Mouse (Mus musculus) 3134 (cell line): ENCODE measurements around the gene Gzma.

Source experiments
- DNase-seq: peaks from one replicate; pipeline ENCODE4 v3.0.0-alpha.2; 2011; ENCODE audit warnings: low spot score; ENCODE audit not compliant: insufficient read length; ENCODE audit errors: extremely low read depth

Gzma gene

GRCm38 (mm10) chr13:113100879-113101278 is at the start of gene Gzma:
Gene Gzma (minus strand): TSS chr13:113100981.
- no peak for DNase-seq

- DNase-seq, result no peak
Measured at GRCm38 (mm10) chr13:113139597-113139996, 38.8 kb upstream of the Gzma start.

DNA sequence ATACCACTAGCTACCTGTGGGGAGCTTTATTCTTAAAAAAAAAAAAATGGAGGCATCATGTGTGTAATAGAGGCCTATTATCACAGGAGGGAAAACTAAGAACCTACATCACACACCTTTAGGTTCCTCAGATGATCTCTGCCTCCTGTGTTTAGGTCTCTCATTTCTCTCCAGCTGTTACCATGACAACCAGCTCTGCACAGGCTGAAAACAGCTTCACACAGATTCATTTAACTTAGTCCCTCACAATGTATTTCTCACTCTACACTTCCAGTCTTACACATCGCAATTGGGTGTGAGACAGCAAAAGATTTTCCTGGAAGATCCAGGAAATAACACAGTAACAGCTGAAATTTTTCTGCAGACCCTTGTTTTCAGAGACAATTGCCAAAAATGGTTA is 29.2 kb upstream of the Gzma start:
- DNase-seq, result no peak

DNA sequence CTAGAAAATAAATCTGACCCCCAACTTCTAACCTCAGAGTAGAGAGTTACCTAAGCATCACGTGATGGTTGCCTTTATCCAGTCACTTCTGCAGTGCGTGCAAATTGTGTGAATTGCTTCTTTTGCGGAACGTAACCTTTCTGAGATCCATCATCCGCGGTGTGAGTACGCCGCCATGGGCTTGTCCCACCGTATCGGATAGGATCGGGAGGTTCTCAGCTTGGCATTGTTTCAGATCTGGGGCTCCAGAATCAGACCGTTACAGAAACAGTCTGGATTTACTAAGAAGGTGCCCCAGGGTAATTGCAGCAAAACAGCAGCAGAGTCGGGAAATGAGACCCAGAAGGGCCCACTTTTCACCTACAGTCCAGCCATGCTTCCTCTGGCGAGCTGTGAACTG is 20.5 kb upstream of the Gzma start:
- no peak for DNase-seq

GRCm38 (mm10) chr13:113120324-113121237 is 19.8 kb upstream of the Gzma start:
- no peak for DNase-seq

DNA sequence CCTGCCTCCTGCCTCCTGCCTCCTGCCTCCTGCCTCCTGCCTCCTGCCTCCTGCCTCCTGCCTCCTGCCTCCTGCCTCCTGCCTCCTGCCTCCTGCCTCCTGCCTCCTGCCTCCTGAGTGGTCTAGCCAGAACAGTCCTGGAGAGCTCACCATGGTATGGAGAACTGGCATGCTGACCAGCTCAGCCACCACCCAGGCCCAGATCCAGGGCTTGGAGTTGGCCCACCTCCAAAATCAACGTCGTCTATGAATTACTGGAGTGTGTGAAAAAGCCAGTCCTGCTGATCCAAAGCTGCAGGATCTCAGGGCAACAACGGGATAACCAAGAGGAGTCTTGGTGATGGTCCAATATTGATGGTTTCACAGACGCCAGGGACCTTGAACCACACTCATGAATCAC is 18.2 kb upstream of the Gzma start:
- DNase-seq, result peak; percentile 7

- no peak for DNase-seq
Measured at GRCm38 (mm10) chr13:113104759-113105158, 4.0 kb upstream of the Gzma start.

DNA sequence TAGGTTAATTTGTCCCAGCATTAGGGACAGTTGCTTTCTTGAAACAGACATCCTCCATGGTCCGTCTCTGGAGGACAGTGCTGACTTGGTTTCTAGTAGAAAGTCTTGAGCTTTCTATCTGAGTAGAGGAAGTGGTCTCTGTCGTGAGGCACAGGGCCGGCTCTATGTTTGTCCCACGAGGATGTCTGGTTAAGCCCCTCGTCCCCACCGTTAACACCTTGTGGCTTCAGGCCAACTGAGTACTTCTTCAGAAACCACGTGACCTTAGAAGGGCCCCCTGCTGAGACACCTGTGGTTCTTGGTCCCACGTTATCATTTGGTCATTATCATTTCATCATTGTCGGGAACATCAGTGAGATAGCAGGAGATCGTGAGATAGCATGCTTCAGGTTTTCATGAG is 1.0 kb upstream of the Gzma start:
- no peak for DNase-seq

DNA sequence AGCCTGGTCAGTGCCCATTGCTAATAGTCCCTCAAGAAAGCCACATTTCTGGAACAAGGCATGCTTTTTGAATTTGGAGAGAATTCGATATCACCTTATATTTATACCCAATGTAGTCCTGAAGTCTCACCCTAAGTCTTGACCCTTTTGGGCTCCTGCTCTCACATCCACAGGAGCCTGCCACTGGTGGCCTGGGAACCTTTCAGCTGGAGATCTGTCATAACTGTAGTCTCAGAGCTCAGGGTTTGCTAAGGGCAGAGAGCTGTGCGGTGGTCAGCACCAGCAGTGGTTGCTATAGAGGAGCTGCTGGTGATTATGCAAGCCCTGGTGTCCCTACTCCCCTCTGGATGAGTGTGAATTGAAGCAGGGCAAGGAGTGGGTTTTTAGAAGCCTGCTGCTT is 2.4 kb downstream of the Gzma start:
- DNase-seq, result no peak

GRCm38 (mm10) chr13:113097011-113097410 is 3.8 kb downstream of the Gzma start:
- DNase-seq, result no peak

GRCm38 (mm10) chr13:113094618-113095017 is 6.2 kb downstream of the Gzma start:
- no peak for DNase-seq

GRCm38 (mm10) chr13:113090489-113090888 is 10.3 kb downstream of the Gzma start:
- DNase-seq, result no peak

DNA sequence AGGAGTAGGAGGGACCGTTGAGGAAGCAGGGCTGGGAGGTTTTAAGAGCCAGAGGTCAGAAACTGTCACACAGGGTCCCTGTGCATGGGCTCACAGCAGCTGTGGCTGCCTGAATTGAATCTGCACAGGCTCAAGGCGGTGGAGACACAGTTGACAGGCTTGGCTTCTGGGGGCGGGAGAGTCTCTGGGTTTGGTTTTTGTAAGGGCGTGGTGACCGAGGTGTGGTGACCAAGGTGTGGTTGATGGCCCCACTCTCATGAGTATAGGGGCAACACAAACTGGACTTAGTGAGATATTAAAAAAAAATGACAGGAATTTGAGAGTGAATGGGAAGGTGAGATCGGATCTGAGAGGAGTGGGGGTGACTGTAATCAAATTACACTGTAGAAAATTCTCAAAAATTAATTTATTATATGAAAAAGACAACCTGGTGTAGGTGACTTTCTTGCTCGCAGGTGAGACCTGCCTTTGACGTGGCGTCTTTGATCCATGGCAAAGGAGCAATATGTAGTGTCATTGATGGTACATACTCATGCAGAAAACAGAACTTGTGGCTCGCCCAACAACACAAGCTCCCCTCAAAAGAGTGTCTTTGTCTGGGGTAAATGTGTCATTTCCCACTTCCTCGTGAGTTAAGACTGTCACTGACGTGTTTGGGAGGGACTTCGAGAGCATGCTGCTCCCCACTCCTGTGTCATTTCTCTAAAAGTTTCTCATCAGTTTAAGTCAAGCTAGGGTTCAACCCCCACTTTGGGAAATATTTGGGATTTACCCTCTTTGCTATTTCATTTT is 13.4 kb downstream of the Gzma start:
- no peak for DNase-seq

- DNase-seq, result no peak
Measured at GRCm38 (mm10) chr13:113084732-113085131, 16.0 kb downstream of the Gzma start.

GRCm38 (mm10) chr13:113082101-113082500 is 18.7 kb downstream of the Gzma start:
- no peak for DNase-seq

DNA sequence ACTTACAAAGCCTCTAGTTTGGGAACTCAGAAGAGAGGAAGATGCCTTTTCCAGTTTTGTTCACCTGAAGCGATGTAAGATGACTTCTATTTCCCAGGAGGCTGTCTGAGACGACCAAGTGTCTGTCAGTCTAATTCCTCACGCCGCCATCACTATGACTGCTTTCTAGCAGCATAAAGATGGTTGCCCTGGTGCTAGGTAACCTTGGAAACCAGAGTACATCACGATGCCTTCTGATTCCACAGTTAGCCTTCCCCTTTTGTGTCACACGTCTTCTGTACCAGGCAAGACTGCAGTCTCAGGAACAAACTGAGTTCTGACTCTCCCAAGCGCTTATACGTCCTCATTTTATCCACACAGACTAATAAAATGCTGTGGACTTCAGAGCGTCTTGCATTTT is 21.8 kb downstream of the Gzma start:
- DNase-seq, result no peak

DNA sequence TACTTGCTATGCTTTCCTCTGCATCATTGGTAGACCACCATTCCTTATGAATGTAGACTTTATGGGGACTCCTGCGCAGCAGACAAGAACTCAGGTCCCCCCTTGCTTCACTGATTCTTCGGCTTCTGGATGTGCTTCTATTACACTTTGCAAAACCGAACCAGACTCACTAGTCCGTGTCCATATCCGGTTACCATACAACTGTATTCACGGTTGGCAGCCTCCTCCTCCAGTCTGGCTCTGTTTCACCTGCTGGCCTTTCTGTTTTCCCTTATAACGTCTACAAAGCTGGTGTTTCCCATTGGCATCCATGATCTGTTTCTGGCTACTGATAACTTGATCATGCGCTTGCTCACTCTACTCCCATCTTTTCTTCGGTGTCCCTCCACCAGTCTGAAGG is 36.2 kb downstream of the Gzma start:
- DNase-seq, result no peak

DNA sequence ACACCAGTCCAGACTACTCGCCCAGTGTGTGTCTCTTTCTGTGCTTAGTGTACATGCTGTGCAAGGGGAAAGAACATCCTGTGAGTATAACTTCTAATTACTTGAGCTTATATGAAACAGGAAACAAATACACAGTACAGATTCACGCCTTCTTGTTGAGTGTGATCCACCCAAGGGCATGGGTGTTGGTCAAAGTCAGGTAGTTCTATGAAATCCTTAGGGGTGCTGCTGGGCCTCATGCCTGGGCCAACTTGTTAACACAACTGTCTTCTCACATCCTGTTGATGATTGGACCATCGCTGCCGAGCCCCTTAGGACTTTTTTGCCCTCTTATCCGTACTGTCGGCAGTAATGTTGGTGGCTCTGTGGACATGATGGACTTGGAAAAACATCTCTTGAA is 39.0 kb downstream of the Gzma start:
- no peak for DNase-seq

GRCm38 (mm10) chr13:113055826-113056225 is 45.0 kb downstream of the Gzma start:
- DNase-seq, result no peak

GRCm38 (mm10) chr13:113054230-113054629 is 46.6 kb downstream of the Gzma start:
- DNase-seq, result no peak

GRCm38 (mm10) chr13:113047647-113048046 is 53.1 kb downstream of the Gzma start:
- DNase-seq, result no peak

GRCm38 (mm10) chr13:113047018-113047417 is 53.8 kb downstream of the Gzma start:
- no peak for DNase-seq
